Mouse (Mus musculus) adrenal gland, postnatal 14 days (tissue): ENCODE data around the gene Gfm2. TPM values are rescaled to one million over a fixed set of nuclear protein-coding genes. Genes with fewer than 3 reads are reported as not detected.
A peak's percentile ranks its signal among the peaks of the same experiment; 100 is the strongest.

Experiments
- DNase-seq: peaks from one replicate; pipeline ENCODE4 v3.0.0; 2021; ENCODE audit warnings: mixed read lengths
- total RNA-seq: library from RNA; stranded (reverse); gene quantifications from 2 replicates; pipeline ENCODE4 v1.2.3, GENCODE M21; 2021

The Gfm2 gene
- total RNA-seq, 1 experiment from 2014 or later, result 40.9 TPM

DNA sequence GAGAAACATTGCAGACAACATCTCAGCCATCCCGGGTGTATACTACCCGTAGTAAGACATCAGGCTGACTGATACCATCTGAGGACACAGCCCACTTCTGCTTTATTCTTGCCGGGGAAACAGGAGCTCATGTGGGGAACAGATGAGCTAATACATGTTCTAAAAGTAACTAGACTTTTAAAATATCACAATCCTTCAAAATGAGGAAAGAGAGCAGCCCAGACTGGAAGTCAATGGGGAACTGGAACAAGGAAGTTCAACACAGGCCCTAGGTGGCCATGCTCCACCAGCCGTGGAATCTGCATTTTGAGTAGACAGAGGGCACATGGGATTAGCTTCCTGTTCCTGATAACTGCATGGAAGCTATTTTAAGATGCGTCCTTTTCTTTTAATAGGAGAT, 50.0 kb downstream of the Gfm2 start:
- no peak for DNase-seq

DNA sequence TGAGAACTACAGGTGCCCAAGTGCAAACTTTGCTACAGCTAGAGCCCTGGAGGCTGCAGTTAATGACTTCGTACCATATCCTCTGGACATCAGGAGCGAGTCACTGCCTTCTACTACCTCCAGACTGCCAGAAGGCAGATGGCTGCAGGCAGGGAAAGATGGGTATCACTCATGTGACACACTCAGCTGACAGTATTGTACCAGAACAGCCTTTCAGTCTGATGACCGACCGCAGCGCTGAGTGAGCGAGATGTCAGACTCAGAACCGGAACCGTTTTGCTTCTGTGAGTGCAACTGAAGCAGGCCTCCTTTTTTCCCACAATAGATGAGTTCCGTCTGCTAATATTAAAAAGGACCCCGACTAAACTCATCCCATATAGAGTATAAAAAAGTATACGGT, 54.9 kb downstream of the Gfm2 start:
- no peak for DNase-seq

DNA sequence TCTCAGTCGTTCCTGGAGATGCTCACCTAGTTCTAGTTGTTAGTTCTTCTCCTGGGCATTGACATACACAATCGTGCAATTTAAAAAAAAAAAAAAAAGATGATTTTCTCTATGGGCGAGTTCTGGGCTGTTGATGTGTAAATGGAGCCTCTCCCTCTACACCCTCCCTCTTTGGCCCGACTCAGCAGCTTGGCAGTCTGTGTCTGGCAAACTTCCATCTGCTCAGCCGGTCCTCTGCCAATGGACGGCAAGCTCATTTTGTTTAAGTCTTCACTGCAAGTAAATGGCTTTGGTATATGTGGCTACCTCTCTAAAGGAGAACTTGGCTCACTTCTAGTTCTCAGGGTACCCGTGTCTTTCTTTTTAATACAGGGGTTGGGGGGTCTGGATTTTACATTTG, 55.7 kb downstream of the Gfm2 start:
- DNase-seq, result peak; percentile 81

DNA sequence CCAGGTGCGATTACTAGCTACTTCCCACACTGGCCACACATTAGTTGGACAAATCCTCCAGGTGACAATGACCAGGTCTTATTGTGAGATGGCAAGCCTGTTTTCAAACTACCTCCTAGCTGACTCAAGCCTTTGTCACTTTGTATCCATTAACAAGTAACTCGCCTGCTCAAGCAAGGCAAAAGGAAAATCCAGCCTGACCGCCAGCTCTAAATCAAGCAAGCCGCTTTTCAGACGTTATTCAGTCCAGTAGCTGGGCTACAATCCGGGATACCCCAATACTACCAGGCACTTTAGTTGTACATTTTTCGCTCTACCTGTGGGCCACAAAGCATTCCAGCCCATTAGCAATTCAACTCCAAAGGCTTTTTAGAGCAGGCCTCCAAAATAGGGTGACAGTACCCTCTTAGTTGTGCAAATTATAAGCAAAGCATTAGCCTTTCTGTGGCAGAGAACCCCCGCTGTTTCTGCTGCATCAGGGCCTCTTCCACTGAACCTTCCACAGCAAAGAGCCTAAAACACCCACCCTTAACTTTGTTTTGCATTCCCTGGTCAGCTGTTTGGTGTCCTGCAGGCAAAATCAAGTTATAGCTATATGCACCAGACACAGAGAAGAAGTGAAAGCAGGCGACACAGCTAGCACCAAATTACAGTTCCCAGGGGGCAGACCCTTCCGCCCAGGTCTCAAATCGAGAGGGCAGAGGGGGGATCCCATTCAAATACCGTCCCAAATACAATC, 58.6 kb downstream of the Gfm2 start:
- no peak for DNase-seq

DNA sequence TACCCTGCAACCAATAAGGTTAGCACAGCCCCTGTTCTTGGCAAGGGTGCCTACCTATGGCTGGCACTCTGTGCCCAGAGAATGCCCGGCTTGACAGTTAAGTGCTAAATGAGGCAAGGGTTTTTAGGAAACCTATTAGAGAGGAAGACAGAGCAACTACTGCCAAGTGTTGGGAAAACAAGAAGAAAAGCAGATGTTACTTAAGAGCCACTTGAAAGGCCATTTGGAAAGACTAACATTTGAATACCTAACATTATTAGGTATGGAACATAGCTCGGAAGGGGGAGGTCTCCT, 59.1 kb downstream of the Gfm2 start:
- DNase-seq, result no peak

DNA sequence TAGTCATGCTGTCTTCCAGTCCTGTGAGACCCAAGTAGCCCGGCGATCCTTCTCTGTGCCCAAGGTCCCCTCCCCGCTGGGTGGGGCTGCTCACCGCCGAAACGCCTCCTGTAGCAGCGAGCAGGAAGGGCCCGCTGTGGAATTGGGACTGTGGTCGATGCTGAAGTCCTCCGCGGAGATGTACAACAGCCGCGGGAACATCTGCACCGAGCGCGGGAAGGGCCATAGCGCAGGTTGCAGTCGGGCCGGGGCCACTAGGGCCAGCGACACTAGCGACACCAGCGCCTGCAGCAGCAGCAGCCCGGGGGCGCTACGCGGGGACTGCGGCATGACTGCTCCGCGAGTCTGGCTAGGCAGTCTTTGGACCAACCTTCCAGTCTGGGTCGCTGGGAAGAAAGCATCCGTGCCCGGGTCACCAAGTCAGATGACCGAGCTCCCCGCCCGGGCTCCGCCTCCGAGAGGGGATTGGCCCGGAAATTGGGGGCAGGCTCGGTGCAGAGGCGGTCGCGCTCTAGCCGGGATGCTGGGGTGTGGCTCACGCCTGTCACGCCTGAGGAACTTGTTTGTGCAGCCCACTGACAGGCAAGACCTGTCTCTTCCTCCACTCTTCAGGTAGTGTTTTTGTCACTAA, 60.3 kb downstream of the Gfm2 start, which contains the start of gene Hexb:
Hexb (minus strand) TSS at position 426 of the 631 bp plus-strand sequence.
- DNase-seq, result peak; percentile 96

DNA sequence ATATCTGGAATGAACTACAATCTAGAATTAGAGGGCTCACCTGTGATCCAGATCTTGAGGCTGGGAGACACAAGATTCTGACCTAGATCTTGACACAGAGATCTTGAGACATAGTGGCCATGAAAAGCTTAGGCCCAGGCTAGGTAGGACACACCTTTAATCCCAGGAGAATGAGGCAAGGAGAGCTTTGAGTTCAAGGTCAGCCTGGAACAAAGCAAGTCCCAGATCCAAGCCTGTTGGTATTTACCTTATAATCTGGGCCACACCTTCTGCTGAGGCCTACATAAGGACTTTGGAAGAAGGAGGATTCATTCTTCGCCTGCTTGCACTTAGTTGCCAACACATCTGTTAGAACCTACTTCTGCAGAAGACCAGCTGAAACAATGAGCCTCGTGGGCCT, 61.4 kb downstream of the Gfm2 start:
- no peak for DNase-seq

DNA sequence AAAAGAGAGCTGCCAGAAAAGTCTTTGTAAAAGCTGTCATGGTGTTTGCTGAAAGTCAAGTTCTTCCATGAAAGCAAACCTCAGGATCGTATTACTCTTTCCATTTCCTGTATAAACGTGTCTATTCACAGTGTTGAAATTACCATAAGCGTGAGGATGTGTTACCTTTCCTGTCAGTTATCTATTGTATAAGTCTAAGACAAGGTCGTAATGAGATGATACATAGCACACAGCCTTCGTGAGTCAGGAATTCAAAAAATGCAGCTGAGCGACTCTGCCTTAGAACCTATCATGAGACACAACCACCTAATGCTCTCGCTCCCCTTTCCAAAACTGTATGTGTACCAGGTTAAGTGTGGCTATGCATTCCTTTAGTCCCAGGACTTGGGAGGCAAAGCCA, 63.3 kb downstream of the Gfm2 start:
- DNase-seq, result no peak

DNA sequence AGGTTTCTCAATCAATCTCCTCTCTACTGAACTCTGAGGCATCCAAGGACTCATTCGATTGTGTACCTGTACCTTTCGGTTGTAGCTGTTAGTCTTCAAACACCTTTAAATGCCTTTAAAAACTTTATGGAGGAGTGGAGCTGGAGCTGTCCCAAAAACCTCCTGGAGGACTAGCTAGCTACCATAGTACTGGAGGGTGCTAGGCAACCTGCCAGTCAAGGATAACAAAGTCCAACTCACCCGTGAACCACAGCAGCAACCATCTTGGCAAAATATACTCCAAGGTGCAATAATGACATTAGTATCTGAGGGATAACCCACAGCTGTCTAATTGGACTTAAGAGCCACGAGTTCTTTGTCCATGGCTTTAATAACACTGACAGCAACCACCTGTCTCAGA, 64.2 kb downstream of the Gfm2 start:
- DNase-seq, result no peak

DNA sequence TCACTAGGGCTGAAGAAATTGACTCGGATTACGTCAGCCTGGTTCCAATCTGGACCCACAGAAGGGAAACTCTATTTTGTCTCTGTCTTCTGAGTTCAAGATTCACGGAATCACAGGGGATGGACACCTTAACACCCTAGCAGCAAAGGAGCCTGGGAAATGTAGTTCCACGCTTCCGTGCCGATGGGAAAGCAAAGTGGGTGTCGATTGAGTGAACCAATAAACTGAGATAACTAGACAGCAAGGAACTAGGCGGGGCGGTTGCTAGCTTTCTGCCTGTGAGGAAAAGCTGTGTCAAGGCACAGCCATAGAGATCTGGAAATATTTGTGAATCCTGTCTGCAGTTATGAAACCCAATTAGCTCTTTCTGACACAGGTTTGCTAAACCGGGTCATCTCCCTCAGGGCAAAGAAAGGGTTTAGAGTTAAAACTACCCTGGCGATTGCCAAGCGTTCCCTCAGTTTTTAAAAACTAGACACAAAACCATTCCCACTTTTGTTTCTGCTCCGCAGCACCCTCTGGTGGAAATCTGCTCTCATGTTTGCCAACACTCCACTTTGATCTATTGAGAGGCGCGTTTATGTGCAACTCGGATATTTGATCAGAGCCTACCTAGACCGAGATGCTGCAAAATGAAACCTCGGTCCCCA, 67.4 kb downstream of the Gfm2 start:
- DNase-seq, result peak; percentile 88

DNA sequence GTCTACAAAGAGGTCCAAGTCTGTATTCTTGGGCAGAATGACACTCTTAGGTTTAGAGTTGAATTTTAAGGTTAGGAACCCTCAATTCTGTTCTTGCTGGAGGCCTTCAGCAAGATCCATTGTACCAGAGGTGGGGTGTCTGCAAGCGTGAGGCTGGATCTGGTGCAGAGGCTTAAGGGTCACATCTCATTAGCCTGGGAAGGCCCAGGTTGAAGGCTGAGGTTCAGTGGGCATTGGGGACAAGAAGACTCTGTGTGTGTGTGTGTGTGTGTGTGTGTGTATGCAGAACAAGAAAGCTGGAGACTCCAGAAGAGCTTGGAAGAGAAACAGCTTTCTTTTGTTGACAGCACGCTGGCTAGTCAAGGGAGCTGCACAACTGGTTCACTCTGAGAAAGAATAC, 68.3 kb downstream of the Gfm2 start:
- no peak for DNase-seq

DNA sequence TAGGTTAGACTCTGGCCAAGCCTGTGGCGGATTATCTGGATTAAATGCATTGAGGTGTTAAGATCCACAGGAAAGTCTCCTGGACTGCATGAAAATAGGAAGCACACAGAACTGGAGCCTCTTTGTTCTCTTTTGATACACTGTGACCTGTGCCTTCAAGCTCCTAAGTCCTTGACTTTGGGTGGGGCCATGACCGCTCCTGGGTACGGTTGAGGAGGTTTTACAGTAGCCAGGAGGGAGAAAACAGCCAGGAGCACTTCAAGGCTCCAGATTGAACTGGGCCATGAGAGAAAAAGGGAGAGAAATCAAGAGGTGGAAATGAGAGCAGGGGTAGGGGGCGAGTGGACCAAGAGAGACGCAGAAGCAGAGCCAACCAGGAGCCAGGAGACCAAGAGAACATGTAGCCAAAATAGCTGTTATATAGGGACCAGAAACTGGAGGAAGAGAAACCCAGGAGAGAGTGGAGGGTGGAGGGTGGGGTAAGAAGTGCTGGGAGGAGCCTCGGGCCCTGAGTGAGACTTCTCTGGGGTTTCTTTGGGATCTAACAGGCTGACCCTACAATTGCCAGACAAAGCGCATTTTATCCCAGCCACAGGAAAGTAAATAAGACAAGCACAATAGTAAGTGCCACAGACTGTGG, 69.9 kb downstream of the Gfm2 start:
- no peak for DNase-seq

DNA sequence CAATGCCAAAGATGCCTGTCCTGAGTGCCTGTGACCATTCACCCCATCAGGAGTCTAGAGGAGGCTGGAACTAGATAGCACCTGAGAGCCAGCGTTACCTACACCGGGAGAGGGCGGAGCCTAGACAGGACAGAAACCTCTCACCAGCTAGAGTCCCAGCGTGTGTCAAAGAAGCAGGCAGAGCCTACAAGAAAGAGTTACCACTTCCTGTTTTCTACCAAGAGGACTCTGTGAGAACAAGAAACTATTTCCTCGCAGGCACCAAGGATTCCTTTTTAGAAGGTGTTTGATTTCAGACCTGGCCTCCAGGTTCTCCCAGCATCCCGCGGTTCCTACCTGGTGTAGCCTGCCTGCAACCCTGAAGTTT, 70.4 kb downstream of the Gfm2 start:
- no peak for DNase-seq

DNA sequence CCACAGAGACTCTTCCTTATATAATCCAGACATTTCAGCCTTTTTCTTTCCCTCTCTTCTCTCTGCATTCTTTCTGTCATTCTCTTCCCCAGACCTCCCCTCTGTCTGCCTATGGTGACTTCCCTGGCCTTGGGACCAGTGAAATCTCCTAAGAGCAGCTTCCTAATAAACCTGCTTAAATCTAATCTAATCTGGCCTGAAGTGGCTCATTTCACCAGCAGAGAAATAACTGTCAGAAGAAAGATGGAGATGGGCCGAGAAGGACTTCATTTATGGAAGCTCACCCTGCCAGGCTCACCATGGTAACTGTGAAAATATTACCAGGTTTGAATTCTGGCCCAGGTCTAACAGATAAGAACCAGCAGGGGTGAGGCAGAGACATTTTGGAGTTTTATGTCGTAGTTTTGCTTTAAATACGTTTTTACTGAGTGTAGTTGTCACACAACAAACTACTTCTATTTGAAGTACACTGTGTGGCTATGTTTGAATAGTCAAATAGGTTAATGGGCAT, 70.8 kb downstream of the Gfm2 start:
- no peak for DNase-seq

DNA sequence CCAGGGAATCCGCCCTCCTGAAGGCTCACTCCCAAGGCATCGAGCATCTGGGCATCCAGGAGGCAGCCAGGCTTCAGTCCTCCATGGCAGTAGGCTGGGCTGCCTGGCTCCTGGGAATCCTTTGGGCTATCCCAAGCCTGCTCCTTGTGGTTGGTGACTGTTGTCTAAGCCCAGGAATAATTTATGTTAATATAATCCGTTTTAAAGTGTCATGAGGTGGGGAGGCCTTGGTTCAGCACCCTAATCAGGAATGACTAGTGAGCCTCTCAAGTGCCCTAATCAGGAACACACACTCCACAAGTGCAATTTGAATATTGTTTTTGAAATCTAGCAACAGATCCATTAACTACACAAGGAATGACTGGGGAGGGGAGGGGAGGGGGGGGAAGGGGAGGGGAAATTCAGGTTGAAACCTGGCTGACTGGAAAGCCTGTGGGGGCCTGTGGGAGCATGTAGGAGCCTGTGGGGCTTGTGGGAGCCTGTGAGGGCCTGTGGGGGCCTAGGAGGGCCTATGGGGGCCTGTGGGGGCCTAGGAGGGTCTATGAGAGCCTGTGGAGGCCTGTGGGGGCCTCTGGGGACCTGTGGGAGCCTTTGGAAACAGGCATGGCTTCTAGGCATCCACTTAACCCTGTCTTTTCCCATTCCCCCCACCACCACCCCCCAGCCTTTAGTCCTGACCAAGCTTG, 77.0 kb downstream of the Gfm2 start:
- no peak for DNase-seq

DNA sequence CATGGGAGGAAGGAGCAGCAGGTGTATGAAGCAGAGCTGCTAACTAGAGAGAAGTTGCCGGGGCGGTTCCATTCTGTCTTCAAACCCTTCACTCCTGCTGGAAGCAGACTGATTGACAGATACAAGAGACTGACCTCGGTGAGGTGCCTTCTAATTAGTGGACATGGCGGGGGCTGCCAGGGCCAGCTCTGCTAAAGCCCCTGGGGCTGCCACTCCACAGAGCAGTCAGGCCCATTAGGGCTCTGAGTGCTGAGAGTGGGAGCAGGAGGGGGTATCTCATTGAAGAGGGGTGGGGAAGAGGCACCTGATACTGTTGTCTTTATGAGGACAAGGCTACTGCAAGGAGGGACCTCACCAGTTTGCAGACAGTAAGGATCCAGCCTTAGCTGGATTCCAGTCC, 77.8 kb downstream of the Gfm2 start:
- no peak for DNase-seq

DNA sequence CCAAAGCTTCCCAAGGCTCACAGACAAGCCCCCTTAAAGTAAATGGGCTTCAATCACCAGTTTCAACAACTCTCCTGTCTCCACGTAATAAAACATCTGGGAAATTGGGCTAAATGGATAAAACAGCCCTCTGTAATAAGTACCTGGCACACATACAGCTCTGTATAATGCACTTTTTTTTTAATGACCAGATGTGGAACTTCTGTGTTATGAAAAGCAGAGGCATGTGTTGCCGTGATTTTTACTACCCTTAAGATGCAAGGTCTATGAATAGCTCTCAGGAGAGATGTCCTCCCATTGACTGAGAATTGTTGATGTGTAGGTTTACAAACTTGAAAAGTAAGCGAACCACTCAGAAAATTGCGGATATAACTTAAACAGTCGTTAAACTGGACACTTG, 78.5 kb downstream of the Gfm2 start:
- no peak for DNase-seq

DNA sequence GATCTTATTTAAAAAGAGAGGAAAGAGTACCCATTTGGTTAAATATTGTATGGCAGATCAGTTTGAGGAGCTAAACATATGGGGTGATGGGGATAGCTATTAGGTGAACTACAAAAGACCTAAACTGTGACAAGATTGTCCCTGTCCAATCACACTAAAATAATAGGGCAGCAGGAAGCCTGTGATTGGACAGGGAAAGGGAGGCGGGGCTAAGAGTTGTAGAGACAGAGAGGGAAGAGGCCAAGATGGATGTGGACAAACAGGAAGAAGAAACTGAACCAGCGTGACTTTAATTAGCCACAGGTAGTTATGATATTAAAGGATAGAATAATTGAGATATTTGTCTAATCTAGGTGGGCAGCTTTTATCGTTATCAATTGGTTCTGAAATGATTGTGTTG, 82.3 kb downstream of the Gfm2 start:
- no peak for DNase-seq

DNA sequence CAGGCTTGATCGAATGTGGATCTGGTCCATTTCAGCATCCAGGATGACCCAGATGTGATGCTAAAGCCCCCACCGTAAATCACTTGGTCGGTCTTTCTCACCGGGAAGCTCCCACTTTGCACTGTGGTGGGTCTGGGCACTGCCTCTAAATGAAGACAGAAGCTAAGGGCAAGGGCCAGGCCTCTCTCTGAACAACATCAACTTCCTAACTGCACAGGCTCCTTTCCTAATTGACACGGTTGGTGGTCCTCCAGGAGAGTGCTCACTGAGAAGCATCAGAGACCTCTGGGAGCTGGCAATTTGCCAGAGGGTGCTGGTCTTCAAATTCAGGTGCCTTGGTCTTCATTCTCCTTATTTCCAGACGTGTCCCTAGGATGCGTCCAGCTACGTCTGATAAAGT, 86.1 kb downstream of the Gfm2 start:
- no peak for DNase-seq

DNA sequence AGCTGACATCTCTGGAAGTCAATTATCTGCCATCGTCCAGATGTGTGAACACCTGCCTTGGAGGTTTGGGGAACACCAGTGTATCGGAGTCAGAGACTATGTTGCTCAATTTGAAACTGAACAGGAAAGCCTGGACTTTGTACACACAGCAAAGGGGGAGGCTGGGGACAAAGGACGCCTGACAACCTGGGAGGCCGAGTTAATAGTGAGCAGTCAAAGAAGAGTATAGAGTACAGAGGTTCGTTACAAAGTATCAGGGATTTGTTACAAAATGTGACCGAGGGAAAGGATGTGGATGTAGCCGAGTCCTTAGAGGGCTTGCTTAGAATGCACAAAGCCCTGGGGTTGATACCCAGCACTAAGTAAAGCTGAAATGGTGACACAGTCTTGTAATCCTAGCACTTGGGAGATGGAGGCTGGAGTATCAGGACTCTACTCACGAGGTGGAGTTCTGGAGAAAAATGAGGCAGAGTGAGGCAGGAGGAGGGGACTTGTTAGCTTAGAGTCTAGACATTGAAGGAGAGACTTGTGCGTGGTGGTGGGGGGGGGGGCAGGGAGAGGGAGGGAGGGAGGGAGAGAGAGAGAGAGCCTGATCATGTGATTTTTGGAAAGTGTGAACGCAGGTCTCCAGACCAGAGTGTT, 86.7 kb downstream of the Gfm2 start:
- DNase-seq, result no peak

DNA sequence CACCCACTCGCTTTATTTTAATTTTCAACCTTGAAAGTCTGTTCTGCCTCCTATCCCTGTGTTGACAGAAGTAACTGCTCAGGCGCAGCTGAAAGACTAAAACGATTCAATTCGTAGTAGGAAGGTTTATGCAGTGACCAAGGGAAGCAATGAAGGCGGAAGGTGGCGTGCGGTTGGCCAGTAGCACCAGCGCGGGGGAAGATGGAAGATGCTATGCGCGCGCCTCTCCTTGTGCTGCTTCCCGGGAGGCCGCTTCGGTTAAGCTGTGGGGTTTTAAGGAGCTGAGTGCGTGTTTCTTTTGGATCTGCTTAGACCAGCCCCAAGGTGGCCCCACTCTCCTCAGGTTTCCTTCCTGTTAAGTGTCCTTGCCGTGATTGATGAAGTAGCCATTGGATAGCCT, 87.4 kb downstream of the Gfm2 start:
- DNase-seq, result no peak

DNA sequence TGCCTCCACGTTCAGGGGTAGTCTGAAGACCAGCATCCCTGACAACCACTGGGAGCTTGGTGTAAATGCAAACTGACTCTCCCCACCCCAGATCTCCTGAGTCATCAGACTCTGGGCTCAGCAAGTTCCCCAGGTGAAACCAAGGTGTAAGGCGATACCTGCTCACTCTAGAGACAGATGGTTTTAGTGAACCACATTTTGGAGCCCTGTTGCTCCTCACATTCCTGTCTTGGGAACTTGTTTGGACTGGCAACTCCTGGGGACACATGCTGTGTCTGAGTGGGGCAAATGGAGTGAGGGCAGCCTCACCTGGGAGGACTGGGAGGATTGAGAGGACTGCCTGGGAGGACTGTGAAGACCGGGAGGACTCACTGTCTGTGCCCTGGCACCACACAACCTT, 90.1 kb downstream of the Gfm2 start:
- DNase-seq, result no peak
